Mouse (Mus musculus) heart, embryonic 15.5 days (tissue): ENCODE measurements around the gene Lyst. TPM values are rescaled to one million over a fixed set of nuclear protein-coding genes. Genes with fewer than 3 reads are reported as not detected.

Experiments
- ATAC-seq: fragments of 200-750 bp; cut with Nextera tagmentation; replicated peaks from 2 replicates; pipeline ENCODE4 v1.8.0; 2017; ENCODE audit warnings: low read depth, moderate TSS enrichment; ENCODE audit not compliant: insufficient number of reproducible peaks, insufficient read depth, low FRiP score
- H3K27ac ChIP-seq: fragments of 300-500 bp; sonication (generic); 2 replicates; pipeline ENCODE4 v1.5.1; 2015; ENCODE audit warnings: mild to moderate bottlenecking, inconsistent platforms
- H3K27me3 ChIP-seq: fragments of 300-500 bp; sonication (generic); 2 replicates; pipeline ENCODE4 v1.6.1; 2015; ENCODE audit warnings: inconsistent platforms
- H3K36me3 ChIP-seq: fragments of 300-500 bp; sonication (generic); 2 replicates; pipeline ENCODE4 v1.6.1; 2015; ENCODE audit warnings: mild to moderate bottlenecking, inconsistent platforms
- H3K4me1 ChIP-seq: fragments of 300-500 bp; sonication (generic); replicated peaks from 2 replicates; pipeline ENCODE4 v1.6.1; 2015; ENCODE audit warnings: inconsistent platforms
- H3K4me2 ChIP-seq: fragments of 300-500 bp; sonication (generic); 2 replicates; pipeline ENCODE4 v1.6.1; 2015; ENCODE audit warnings: inconsistent platforms, mild to moderate bottlenecking, moderate library complexity
- H3K4me3 ChIP-seq: fragments of 300-500 bp; sonication (generic); 2 replicates; pipeline ENCODE4 v1.5.1; 2015; ENCODE audit warnings: mild to moderate bottlenecking, inconsistent platforms
- H3K9ac ChIP-seq: fragments of 300-500 bp; sonication (generic); 2 replicates; pipeline ENCODE4 v1.6.1; 2015; ENCODE audit warnings: mild to moderate bottlenecking, inconsistent platforms
- H3K9me3 ChIP-seq: fragments of 300-500 bp; sonication (generic); replicated peaks from 2 replicates; pipeline ENCODE4 v1.6.1; 2016; ENCODE audit warnings: inconsistent platforms
- WGBS: fragments of 180-500 bp; shearing (Covaris S2); methylation state at CpG from one replicate; pipeline ENCODE4 v1.1.7; 2015; ENCODE audit warnings: mixed read lengths; 5-methylcytosine and 5-hydroxymethylcytosine counted together
- polyA plus RNA-seq: library from polyadenylated mRNA; unstranded; fragments of >200 nt; fragmentation: Nextera tagmentation; extraction: Ambion mirVana; gene quantifications from 2 replicates; pipeline ENCODE4 v1.2.1, GENCODE M21; 2015

The Lyst gene
- polyA plus RNA-seq, 1 experiment from 2014 or later, result 2.7 TPM

DNA sequence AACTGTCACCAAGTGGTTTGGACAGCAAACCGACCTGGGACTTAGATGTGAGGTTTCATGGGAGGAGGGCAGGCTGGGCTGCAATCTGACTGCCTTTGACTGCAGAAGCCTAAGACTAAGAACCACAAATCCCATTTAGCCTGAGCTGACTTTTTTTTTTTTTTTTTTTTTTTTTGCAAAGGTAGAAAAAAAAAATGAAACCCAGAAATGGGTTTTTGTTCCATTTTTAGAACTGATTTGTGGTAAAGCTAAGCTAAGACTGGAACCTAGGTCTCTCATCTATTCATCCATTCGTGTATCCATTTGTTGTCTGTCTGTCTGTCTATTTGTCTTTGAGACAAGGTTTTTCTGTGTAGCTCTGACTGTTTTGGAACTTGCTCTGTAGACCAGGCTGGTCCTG, 31.9 kb upstream of the Lyst start:
- WGBS, result 58% methylated on average over 2 of the region's 2 CpGs
- Histone ChIP-seq H3K4me3 (no peak overlapping the region), H3K36me3 (no peaks in the 10 kb centered on the region), H3K9me3 (no peaks in the 10 kb centered on the region), H3K4me2 (no peak overlapping the region), H3K4me1 (no peaks in the 10 kb centered on the region), H3K9ac (no peak overlapping the region), H3K27ac (no peak overlapping the region), H3K27me3 (no peaks in the 10 kb centered on the region)
- no peak for ATAC-seq

DNA sequence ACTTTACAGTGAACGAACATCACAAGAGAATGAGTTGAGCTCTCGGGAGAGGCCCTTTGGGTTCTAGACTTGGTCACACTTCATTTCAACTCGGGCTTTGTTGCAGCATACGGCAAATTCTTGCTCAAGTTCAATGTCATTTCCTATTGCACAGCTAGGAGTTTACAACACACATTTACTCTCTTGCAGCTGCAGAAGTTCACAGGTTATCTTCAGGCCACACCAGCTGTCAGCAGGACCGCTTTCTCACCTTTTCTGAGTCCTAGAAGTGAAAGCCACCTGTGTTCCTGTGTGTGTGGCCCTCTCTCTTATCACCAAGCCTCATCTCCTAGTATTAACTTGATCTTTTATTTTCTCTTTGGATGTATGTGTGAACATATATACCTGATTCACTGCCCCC, 31.3 kb upstream of the Lyst start:
- no peaks in the 10 kb centered on the region for H3K4me1 ChIP-seq
- no peak overlapping the region for H3K9ac ChIP-seq
- H3K4me3 ChIP-seq, result no peak overlapping the region
- WGBS, result 59% methylated on average over 5 of the region's 5 CpGs
- H3K9me3 ChIP-seq, result no peaks in the 10 kb centered on the region
- ATAC-seq, result no peak
- no peak overlapping the region for H3K4me2 ChIP-seq
- no peak overlapping the region for H3K27ac ChIP-seq
- H3K36me3 ChIP-seq, result no peaks in the 10 kb centered on the region
- H3K27me3 ChIP-seq, result no peaks in the 10 kb centered on the region

DNA sequence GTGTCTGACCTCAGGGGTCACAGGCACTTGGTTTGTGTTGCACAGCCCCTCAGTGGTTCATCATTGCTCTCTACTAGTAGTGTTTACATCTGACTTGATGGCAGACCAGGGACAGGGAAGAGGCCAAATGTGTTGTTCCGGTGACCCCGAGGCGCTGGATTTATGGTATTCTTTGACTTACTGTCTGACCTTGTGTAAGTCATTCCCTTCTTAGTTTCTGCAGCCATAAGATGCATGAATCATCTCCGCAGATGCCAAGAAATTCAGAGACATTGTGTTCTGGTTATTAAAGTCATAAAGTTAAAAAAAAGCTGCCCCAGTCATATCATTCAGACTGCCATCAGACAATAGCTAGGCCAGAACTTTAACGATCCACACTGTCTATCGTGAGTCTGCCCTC, 27.6 kb upstream of the Lyst start:
- 82% methylated on average over 6 of the region's 6 CpGs for WGBS
- no peak overlapping the region for H3K9ac ChIP-seq
- no peak overlapping the region for H3K4me3 ChIP-seq
- no peaks in the 10 kb centered on the region for H3K9me3 ChIP-seq
- H3K36me3 ChIP-seq, result no peaks in the 10 kb centered on the region
- H3K27ac ChIP-seq, result no peak overlapping the region
- no peak for ATAC-seq
- H3K4me2 ChIP-seq, result no peak overlapping the region
- no peaks in the 10 kb centered on the region for H3K27me3 ChIP-seq
- H3K4me1 ChIP-seq, result no peaks in the 10 kb centered on the region

DNA sequence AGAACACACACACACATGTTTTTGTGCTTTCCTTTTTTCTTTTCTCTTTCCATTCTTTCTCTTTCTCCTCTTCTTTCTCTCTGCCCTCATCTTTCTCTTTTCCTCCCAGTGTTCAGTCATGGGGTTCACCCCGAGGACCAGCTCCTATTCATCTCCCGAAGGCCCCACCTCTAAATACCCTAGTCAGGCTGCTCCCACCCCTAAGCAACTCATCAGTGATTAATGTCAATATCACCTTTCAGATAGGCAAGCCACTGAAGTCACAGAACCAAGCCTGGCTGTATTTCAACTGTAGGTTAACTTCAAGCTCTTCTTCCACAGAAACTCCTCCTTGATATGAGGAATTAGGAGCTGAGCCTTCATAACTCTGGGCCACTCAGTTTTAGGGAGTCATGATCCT, 26.1 kb upstream of the Lyst start:
- Histone ChIP-seq H3K9ac (no peak overlapping the region), H3K4me1 (peaks cover 8% of the 10 kb centered on the region), H3K9me3 (no peaks in the 10 kb centered on the region), H3K4me3 (no peak overlapping the region), H3K27me3 (no peaks in the 10 kb centered on the region), H3K36me3 (no peaks in the 10 kb centered on the region), H3K4me2 (no peak overlapping the region), H3K27ac (no peak overlapping the region)
- ATAC-seq, result no peak
- 59% methylated on average over 2 of the region's 2 CpGs for WGBS

DNA sequence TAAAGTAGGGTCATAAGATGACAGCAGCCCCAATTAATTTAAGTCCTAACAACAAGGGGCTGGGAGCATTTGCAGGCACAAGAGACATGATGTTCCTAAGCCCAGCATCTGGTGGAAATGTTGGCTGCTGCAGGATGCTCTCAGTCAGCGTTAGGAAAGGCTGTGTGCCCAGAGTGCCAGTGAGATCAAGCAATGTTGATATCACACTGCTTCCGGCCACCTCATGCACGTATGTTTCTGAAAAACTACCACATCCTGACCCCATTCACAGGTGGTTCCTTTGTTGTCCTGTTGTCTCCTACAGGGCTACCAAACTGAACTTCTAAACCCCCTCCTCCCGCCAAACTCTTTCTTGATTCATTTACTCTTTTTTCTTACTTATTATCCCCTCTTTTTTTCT, 25.7 kb upstream of the Lyst start:
- 71% methylated on average over 4 of the region's 4 CpGs for WGBS
- Histone ChIP-seq H3K4me3 (no peak overlapping the region), H3K4me1 (peaks cover 11% of the 10 kb centered on the region), H3K36me3 (no peaks in the 10 kb centered on the region), H3K27me3 (no peaks in the 10 kb centered on the region), H3K4me2 (no peak overlapping the region), H3K9ac (no peak overlapping the region), H3K9me3 (no peaks in the 10 kb centered on the region), H3K27ac (no peak overlapping the region)
- peak; percentile 39; the same call in 1 of the 2 replicates for ATAC-seq

DNA sequence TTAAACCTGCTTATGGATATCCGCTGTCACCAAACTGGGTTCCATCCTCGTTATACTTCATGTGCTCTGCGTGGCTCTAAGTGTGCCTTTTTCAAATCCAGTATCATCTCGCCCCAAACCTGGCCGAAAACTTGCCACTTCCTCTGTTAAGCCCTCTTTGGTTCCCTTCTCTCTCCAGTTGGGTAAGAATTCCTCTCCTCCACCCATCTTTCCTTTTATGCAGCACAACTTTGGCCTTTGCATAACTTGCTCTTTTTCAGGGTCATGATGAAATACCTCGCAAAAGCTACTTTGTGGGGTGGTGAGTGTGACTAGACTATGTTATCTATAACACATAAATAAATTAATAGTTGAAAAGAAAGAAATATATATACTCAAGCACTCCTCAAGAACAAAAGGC, 22.6 kb upstream of the Lyst start:
- H3K4me3 ChIP-seq, result no peak overlapping the region
- WGBS, result 90% methylated on average over 6 of the region's 6 CpGs
- H3K27ac ChIP-seq, result no peak overlapping the region
- H3K9me3 ChIP-seq, result no peaks in the 10 kb centered on the region
- H3K27me3 ChIP-seq, result no peaks in the 10 kb centered on the region
- H3K36me3 ChIP-seq, result no peaks in the 10 kb centered on the region
- H3K4me1 ChIP-seq, result peaks cover 11% of the 10 kb centered on the region
- no peak overlapping the region for H3K9ac ChIP-seq
- no peak for ATAC-seq
- no peak overlapping the region for H3K4me2 ChIP-seq

DNA sequence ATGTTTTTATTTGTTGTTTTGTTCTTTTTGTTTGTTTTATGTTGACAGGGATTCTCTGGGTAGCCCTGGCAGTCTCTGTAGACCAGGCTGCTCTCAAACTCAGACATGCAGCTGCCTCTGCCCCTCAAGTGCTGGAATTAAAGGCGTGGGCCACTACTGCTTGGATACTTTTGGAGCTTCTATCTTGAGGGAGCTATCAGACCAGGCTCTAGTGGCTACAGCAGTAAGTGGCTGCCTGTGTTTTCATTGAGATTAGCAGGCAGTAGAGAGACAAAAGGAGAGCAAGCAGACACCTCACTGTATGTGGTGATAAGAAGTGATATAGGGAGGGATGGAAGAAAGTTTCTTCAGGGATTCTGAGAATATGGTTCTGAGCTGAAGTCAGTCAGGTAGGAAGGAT, 21.4 kb upstream of the Lyst start:
- H3K36me3 ChIP-seq, result no peaks in the 10 kb centered on the region
- H3K27ac ChIP-seq, result no peak overlapping the region
- no peaks in the 10 kb centered on the region for H3K9me3 ChIP-seq
- H3K4me1 ChIP-seq, result peaks cover 16% of the 10 kb centered on the region
- H3K4me3 ChIP-seq, result no peak overlapping the region
- H3K9ac ChIP-seq, result no peak overlapping the region
- 15% methylated on average over 1 of the region's 1 CpGs for WGBS
- no peak for ATAC-seq
- no peaks in the 10 kb centered on the region for H3K27me3 ChIP-seq
- H3K4me2 ChIP-seq, result no peak overlapping the region

DNA sequence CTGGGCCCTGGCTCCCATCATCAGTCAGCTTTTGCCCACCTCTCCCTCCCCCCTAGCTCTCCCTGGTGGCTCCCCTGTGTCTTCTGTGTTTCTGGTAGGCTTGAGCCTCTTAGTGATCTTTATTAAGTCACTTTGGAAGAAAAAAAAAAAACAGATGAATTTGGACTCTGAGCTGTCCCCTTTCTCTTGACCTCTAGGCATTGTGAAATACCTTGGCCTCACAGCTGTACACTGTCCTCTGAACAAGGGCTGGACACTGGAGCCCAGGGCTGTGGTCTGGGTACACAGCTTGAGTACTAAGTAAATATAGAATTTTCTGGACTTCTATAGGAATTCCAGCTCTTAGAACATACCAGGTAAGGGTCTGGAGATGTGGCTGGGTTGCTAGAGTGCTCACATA, 20.6 kb upstream of the Lyst start:
- Histone ChIP-seq H3K27me3 (no peaks in the 10 kb centered on the region), H3K27ac (no peak overlapping the region), H3K4me3 (no peak overlapping the region), H3K4me2 (no peak overlapping the region), H3K36me3 (no peaks in the 10 kb centered on the region), H3K9me3 (no peaks in the 10 kb centered on the region), H3K9ac (no peak overlapping the region), H3K4me1 (peaks cover 23% of the 10 kb centered on the region)
- ATAC-seq, result no peak

DNA sequence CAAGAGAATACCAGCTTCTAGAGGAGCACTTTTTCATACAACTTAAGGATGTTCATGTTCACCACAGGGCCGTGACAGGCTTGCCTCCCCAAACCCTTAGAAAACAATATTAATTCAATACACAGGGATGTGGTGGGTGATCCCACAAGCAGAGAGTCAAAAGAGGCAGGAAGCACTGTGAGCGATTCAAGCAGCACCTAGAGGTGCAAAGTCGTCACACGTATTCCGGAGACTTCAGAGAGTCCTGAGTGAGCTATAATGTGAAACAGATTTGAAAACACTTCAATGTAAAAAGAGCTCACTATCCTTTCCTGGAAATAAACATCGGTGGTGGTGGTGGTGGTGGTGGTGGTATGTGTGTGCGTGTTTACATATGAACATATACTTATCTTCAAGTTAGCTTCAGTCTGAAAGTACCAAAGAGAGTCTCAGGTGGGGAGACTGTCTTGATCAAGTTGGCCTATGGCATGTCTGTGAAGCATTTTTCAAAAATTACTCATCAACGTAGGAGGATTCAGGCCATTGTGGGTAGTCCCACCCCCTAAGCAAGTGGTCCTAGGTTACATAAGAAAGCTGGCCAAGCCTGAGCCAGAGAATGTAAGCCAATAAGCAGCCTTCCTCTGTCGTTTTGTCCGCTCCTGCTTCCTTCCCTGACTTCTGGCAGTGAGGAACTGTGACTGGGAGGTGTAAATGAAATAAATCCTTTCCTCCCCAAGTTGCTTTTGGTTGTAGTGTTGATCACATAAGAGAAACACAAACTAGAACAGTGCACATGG, 17.9 kb upstream of the Lyst start:
- Histone ChIP-seq H3K9ac (no peak overlapping the region), H3K4me3 (no peak overlapping the region), H3K36me3 (no peaks in the 10 kb centered on the region), H3K9me3 (no peaks in the 10 kb centered on the region), H3K27ac (no peak overlapping the region), H3K27me3 (no peaks in the 10 kb centered on the region), H3K4me1 (peaks cover 37% of the 10 kb centered on the region), H3K4me2 (no peak overlapping the region)
- no peak for ATAC-seq
- WGBS, result 74% methylated on average over 10 of the region's 10 CpGs

DNA sequence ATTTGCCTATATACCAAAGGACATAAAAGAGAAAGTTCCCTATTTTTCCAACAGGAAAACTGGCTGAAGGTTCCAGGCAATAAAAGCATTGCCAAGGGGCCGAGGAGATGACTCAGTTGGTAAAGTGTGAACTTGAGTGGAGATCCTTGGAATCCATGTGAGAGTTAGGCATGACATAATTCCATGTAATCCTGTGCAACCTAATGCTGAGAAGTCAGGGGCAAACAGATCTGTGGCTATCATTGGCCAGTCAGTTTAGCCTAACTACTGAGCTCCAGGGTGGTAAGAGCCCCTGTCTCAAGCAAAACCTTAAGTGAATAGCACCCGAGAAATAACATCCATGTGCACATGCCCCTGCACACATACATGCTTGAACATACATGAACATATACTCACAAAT, 17.3 kb upstream of the Lyst start:
- no peak for ATAC-seq
- H3K27me3 ChIP-seq, result no peaks in the 10 kb centered on the region
- 87% methylated on average over 2 of the region's 2 CpGs for WGBS

DNA sequence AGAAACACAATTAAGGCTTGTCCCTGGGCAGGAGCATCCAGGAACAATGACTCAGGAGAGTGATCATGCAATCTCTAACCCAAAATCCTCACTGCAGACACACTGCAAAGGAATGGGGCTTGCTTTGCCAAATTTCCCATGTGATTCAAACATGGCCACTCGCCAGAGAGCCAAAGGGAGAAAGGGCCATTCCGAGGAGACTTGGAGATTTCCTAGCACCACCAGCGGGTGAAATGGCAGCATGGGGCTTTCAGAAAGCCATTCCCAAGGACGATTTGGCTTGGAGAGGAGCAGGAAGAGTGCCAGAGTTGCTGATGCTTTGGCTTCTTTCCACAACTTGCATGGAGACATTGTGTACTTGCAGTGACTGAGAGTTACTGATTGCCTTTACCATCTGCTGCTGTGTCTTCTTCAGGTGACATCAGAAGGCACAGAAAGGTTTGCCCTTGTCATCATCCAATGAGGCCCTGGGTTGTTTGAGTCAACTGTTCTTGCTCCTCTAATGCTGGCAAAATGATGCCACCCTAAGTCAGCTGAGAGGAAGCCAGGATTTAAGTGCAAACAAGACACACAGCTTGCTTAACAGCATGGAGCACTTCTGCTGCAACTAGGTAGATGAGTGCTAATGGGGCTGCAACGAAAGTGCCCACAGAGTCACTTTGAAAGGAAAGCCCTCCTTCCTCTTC, 16.5 kb upstream of the Lyst start:
- 46% methylated on average over 5 of the region's 5 CpGs for WGBS
- Histone ChIP-seq H3K9me3 (no peaks in the 10 kb centered on the region), H3K4me3 (no peak overlapping the region), H3K27ac (peak overlapping the region; percentile 20; the same call in 1 of the 2 replicates), H3K27me3 (no peaks in the 10 kb centered on the region), H3K4me2 (no peak overlapping the region), H3K36me3 (no peaks in the 10 kb centered on the region), H3K4me1 (peaks cover 33% of the 10 kb centered on the region), H3K9ac (no peak overlapping the region)
- no peak for ATAC-seq

More for the DNA sequence above, 17.3 kb upstream of the Lyst start:
- Histone ChIP-seq H3K4me3 (no peak overlapping the region), H3K36me3 (no peaks in the 10 kb centered on the region), H3K9me3 (no peaks in the 10 kb centered on the region), H3K9ac (no peak overlapping the region), H3K27ac (no peak overlapping the region), H3K4me1 (peaks cover 37% of the 10 kb centered on the region), H3K4me2 (no peak overlapping the region)
